Mouse (Mus musculus) large intestine, adult 2 months (tissue): ENCODE data around the gene Ptprn2. TPM values are rescaled to one million over a fixed set of nuclear protein-coding genes. Genes with fewer than 3 reads are reported as not detected.

Source experiments
- DNase-seq: peaks from one replicate; pipeline ENCODE4 v3.0.0-alpha.2; 2012; ENCODE audit warnings: low read depth, low spot score
- WGBS: fragments of 180-500 bp; shearing (Covaris S2); methylation state at CpG from one replicate; pipeline ENCODE4 v1.1.7; 2018; 5-methylcytosine and 5-hydroxymethylcytosine counted together
- polyA plus RNA-seq: library from polyadenylated mRNA; depleted of rRNA; stranded (reverse); fragments of >200 nt; gene quantifications from 2 replicates; pipeline ENCODE4 v1.2.3, GENCODE M21; 2012

The Ptprn2 gene
- polyA plus RNA-seq, 1 experiment = 11.6 TPM

DNA sequence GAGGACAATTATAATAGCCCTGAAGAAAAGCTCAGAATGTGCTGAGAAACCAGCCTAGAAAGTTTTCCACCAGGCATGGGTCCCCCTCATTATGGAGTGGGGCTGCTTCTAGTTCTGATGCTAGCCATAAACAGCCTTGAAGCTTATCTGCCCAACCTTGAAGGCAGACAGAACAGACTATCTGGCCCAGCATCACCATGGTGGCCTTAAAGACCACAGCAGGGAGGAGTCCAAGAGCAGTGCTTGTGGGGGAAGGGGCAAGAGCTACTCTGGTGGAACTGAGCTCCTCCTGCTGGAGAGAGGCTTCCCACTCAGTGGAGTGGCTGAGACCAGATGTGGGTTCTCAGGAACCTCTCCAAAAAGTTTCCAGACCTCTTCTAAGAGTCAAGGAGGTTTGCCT is 540.2 kb downstream of the Ptprn2 start:
- no peak for DNase-seq

DNA sequence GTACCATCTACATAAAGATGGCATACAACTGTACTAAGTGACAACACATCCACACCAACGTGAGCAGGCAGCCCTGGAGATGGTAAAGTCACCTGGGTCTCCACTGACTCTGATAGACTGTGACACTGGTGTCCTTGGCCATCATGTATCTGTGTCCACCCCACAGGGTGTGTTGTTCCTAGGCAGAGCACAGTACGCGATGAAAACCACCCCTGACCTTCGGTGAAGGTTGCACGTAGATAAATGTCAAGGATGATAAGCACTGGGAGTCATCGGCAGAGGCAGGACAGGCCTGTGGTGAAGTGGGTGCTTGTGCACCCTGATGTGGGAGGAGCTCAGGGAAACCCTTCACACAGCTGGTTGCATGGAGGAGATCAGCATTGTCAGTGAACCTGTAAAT is 541.8 kb downstream of the Ptprn2 start:
- no peak for DNase-seq
- WGBS = 78% methylated on average over 6 of the region's 6 CpGs

DNA sequence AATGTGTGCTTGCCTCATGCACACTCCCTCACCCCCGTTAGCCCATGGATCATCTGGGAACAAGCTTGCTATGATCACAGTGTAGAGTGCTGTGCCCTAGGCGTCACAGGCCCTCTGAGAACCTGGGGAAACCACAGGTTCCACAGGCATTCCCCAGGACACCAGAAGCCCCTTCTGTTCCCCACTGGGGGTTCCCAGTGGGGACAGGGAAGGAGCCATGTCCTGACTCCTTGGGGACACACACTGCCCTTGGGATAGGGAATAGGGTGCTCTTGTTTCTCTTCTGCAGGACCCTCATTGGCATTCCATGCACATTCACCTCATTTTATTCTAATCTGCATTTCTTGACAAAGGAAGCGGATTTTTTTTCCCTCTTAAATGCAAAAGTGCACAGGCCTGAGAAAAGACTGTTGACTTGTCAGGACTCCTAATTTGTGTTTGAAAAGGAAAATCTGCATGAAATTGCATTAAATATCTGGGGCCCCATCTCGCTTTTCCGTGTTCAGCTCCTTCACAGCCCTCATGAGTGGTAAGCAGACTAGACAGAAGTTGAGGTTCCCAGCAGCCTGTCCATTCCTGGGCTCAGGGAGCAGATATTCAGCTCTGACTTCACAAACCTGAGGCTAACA is 542.9 kb downstream of the Ptprn2 start:
- DNase-seq = no peak
- 76% methylated on average over 5 of the region's 5 CpGs for WGBS

DNA sequence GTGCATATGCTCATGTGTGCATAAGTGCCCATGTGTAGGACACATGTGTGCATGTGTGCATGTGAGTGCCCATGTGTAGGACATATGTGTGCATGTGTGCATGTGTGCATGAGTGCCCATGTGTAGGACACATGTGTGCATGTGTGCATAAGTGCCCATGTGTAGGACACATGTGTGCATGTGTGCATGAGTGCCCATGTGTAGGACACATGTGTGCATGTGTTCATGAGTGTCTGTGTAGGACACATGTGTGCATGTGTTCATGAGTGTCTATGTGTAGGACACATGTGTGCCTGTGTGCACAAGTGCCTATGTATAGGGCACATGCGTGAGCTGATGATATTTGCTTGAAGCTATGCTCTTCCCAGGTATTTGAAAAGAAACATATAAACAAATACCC is 547.7 kb downstream of the Ptprn2 start:
- no peak for DNase-seq
- WGBS = 92% methylated on average over 1 of the region's 1 CpGs

DNA sequence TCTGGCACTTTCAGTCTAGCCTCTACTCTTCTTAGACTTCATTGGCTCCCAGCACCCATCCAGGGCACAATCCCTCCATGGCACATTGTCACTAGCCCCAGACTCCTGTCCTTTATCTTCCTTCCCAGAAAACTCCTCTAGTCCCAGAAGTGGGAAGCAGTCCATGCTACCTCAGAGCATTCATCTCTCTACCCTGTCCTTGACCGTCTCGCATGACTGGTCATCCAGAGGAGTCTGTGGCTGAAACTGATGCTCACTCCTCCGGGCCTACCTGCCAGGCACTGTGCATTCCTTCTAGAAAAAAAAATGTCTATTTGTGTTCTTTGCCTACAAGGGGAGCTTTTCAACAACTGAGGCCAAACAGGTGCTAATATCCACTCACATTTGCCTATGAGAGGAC is 549.0 kb downstream of the Ptprn2 start:
- 75% methylated on average over 3 of the region's 3 CpGs for WGBS
- DNase-seq = no peak

DNA sequence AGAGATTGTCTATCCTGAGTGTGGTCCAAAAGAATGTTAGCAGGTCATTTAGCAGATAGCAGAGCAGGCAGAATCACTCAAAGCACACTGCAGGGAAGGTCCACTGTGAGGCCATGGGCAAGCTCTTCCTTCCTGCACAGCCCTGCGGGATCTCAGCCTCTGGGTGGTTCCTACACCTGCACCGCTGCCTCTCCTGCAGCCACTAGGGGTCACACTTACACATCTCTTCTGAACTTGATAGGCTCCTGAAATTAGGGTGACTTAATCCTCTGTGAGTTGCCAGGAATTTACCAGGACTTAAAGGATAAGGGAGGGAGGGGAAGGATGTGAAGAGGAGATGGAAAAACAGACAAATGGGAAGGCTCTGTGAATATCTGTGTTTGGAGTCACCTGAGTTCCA is 549.7 kb downstream of the Ptprn2 start:
- WGBS = 0% methylated on average over 2 of the region's 2 CpGs

DNA sequence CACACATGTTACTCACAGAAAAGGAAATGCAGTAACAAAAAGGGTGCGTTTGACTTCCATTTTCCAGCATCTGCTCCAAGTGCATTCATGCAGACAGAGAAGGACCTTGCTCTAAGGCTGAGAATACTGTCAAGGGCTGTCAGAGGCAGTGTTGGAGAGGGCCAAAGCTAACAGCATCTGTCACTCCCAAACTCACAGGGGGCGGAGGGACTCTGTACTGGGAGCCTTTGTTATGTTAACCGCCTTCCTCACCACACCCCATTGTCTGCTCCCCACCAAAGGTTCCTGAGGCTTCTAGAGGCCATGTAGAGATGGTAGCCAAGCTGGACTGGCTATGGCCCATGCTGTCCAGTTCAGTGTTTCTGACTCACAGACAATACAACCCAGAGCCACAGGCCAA is 553.9 kb downstream of the Ptprn2 start:
- WGBS = 52% methylated on average over 3 of the region's 3 CpGs
- no peak for DNase-seq

More for the DNA sequence above, 549.7 kb downstream of the Ptprn2 start:
- peak; percentile 11 for DNase-seq

DNA sequence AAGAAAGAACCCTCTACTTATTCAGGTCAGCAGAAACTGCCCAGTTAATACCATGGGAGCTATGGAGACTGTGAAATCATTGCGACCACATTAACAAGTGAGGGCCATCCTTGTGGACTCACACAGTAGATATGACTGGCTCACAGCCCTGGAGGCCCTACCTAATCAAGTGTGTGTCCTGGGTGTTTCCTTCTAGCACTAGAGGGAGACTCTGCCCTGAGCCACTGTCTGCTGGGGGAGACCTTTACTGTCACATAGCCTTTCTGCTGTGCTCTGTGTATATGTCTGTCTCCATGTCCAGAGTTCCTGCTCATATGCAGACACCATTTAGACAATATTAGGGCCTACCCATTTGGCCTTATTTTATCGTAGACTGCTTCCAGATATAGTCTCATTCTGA is 555.9 kb downstream of the Ptprn2 start:
- no peak for DNase-seq
- WGBS = 91% methylated on average over 2 of the region's 2 CpGs

DNA sequence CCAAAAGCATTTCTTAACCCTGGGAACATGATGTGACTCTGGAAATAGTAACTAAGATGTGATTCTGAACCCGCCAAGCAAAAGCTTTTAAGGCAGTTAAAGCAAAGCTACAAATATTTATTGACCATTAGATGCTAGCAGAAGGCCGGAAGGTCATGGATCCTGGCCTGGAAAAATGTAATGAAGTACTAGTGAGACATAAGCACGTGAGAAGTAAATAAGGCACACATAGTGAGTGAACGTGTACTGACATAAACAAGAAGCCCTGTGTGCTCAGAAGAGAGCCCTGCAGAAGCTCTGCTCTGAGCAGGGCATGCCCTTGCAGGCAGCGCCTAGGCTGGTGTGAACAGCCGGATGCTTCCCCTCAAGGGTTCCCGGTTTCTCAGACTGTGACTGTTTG is 557.2 kb downstream of the Ptprn2 start:
- 44% methylated on average over 7 of the region's 7 CpGs for WGBS
- DNase-seq = no peak

DNA sequence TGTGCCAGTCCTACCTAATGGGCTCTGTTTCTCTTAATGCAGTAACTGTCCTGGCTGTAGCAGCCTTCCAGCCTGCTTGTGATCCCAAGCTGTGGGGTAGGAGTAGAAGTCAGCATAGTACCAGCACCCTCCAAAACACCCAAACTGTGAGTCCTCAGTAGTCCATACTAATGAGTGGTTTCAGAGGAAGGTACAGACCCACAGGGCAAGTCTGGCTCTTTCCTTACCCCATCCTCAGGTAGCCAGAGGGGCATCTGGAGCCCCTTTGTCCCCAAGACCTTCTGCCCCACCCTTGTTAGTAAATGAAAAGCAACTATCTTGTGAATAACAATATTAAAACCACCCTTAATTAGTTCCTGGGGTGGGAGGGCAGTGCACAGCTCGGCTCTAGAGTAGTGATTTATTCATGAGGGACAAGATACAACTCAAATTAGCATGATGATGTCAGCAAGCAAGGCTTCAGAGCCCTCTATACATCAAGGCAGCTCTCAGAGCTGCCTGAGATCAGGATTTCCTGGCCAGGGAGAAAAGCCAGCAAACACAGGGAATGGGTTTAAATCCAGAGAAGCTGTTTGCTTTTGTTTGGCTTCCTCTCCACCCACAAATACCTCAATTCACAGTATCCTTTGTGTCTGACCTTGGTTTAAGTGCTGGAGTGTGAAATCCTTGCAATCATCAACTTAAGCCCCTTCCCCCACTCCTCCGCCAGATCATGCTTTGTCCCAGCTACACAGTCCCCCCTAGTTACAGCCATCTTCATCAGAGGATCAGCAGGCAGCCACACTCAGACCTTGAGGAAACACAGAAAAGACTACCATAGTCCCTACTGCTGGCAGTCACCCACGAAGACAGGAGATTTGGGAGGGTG is 562.1 kb downstream of the Ptprn2 start:
- DNase-seq = no peak
- 20% methylated on average over 3 of the region's 3 CpGs for WGBS

DNA sequence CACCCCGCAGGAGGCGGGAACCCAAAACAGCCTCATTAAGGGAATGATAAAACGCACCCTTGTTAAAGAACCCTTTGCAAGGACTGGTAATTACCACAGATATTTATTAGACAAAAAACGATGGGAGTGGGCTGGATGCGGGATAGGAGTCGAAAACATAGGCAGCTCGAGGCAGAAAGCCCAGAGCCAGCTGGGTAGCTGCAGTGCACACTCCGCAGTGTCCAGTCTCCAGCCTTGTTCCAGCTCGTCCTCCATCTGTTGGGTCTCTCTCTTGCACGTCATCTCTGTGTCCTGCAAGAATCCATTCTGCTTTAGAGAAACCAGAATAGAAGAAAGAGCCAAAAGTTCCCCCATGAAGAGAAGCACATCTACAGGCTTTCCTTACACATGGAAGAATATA is 564.3 kb downstream of the Ptprn2 start:
- no peak for DNase-seq
- WGBS = 83% methylated on average over 10 of the region's 10 CpGs

DNA sequence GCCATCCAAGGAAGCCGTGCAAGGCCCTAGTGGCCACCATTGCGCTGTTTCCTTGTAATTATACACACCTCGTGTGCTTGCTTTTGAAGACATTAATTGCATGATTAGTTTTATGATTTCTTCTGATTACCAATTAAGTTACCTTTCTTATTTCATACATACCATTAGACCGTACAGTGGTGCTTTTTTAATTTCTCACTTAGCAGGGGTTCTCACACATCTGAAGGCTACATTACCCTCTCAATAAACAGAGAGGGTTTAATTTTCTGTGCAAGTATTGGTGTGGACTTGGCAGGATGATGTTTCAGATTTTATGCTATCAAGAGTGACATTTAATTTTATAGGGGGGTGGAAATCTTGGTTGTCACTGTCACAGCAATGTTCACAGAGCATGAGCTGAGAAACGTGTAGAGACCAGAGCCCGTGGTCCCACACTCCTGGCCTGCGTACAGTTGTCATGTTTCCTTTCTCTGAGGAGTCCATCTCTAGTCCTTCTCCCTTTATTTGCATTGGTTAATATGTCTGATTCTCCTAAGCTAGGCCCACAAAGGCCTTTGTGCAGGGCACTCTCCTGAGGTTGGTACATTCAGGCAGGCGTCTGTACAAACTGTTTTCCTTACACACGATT is 567.8 kb downstream of the Ptprn2 start:
- 67% methylated on average over 9 of the region's 9 CpGs for WGBS
- no peak for DNase-seq

DNA sequence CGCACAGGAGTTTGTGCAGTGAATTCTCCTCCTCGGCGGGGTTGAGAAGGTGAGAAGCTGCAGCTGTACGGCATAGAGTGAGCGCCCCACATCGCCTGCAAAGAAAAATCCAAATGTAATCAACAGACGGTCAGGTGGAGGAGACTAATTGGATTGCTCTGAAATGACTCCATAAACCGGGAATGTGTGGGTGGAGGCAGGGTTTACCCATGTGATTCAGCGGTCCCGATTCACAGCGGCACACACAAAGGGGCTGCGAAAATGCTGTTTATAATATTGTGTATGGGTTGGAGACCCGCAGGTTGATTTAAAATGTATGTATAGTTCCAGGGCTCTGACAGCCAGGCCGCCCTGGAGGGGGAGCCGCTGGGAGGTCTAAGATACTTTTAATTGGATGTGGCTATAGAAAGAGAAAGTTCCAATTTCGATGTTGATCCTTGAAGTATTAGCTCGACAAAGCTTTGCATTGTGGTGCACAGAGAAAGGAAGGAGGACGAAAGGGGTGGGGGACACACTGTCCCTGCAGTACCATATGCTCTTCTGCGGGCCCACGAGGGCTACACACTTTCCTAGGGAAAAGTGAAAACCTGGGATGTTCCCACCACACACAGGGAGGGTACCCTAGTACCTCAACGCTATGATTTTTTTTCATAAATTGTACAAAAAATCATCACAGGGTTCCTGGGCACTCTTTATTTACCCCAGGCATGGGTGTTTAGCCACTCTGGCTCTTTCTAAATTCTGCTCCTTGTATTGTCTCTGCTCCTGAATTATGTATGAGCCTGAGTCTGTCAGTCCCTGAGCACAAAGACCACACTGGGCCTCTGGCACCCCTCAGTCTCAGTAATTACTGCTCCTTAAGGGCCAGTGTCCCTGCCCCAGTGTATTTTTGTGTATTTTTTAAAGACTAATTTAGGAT is 568.6 kb downstream of the Ptprn2 start:
- no peak for DNase-seq
- 30% methylated on average over 21 of the region's 21 CpGs for WGBS

DNA sequence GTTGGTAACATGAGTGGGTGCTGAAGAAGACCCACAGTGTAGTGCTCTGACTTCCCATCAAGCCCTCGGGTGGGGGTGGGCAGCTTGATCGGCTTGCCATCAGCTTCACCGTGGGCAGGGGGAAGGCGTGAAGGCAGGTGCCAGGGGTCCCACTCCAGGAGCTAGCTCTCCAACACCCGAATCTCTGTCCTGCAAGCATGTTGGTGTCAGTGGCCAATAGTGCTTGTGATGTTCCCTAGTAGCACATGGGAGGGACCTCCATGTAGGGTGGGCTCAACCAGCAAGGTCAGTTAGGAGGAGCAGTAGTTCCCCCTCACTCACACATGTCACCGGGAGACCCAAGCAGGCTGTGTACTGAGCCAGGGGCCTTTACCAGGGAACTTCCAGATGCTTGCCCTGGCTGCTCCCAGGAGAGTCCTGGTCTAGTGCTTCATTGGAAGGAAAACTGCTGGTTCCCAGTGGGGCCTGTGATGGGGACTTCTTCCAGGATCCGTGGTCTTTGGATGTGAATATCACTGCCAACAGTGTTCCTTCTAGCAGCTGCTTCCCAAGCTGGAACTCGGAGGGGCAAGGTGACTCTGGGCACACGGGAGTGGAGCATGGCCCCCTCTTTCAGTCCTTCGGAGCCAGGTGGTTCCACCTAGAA is 569.5 kb downstream of the Ptprn2 start:
- WGBS = 80% methylated on average over 10 of the region's 10 CpGs
- no peak for DNase-seq

DNA sequence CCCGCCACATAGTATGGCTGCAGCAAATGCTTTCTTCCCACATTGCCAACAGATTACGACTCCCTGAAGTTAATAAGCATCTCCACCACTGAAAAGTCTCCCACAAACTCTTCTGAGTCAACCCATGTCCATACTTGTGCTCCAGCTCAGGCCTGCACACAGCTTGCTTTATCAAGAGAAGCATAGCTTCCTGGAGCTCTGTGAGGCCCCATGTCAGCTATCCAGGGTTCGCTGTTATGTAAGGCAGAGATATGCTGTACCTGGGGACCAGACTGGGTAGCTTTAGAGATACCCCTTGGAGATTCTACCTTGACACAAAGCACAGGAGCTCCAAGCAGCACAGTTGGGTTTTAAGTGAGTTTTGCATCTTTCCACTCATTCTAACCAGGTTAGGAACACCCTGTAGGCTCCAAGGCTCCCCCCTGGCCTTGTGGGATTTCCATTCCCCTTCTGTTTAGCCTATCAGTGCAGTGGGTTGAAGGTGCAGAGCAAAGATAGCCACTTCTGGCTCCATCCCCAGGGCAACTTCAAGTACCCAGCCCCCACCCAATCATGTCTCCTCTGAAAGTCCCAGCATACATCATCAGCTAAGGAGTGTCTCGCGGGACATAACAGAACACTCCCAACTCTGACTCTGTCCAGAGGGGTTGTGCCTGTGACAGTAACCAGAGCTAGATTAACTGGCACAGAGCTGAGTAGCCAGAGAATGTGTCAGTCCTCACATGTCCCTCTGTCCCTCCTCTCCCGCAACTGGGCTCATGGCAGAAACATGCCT is 572.9 kb downstream of the Ptprn2 start:
- no peak for DNase-seq
- 72% methylated on average over 6 of the region's 6 CpGs for WGBS

DNA sequence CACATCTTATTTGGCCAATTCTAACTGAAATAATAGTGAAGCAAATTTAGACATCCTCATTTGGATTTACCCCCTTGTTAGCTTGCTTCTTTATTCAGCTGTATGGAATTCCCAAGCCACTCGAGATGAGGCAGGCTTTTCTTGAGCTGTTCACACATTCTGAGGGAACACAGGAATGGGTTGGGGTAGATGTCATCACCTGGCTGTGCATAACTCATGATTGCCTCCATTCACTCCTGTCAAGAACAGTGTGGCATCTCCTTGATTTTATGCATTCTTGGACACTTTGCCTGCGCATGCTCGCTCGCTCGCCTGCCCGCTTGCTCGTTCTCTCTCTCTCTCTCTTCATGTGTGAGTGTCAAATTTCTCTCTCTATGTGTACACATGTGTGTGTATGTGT is 573.5 kb downstream of the Ptprn2 start:
- no peak for DNase-seq
- WGBS = 79% methylated on average over 7 of the region's 7 CpGs

DNA sequence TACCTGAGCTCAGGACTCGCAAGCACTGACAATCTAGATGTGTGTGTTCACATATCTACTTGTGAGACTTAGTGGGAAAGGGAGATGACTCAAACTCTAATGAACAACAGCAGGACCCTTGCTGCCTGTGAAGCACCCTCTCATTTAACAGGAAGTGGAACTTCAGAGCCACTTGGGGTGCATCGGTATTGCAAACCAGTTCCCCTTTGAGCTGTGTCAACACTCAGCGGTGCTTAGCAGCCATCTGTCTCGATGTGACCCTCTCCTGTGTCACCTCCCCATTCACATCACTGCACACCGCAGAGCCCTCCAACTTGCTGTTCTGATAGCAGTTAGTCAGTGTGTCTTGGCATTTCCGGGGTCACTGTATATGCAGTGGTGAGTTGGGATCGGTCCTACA is 592.1 kb downstream of the Ptprn2 start:
- WGBS = 64% methylated on average over 7 of the region's 7 CpGs
- DNase-seq = no peak

DNA sequence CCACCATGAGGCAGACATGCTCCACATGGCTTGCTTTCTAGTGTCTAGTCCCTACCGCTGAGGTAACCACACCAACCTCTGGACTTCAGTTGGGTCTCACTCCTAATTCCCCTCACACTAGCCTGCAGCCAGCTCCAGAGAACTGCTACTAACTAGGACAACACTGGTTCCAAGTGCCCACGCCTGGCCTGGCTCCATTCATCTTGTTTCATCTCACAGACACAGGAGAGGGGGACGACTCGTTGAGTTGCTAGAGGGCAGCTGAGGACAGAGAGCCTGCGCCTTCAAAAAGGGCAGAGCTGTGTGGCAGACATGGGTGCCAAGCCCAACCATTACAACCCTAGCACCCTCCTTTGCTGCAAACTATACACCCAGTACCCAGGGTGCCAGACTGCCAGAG is 593.4 kb downstream of the Ptprn2 start:
- no peak for DNase-seq
- 80% methylated on average over 5 of the region's 5 CpGs for WGBS

DNA sequence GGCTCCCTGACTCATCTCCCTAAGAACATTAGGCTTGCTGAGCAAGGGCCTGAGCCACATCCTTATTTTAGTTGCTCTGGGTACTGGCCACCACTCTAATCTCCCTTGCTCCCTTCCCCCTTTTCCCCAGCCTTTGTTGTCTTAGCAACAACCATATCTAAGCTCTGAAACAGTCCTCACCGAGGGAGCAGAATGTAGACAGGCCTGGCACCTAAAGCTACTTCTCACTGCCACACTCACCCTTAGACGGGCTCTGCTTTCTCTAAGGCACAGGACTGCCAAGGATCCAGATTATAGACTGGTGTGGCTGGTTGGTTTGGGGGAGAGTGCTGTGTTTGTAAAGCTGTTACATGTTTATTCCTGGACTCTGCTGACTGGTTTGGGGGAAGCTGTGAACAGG is 594.2 kb downstream of the Ptprn2 start:
- WGBS = 55% methylated on average over 2 of the region's 2 CpGs
- no peak for DNase-seq
